Comparison of ENCODE assay signal across 10 mouse cellular contexts in genomic region chr2:34982096-34982724, GRCm38 (mm10). TPM values are rescaled to one million over a fixed set of nuclear protein-coding genes. Genes with fewer than 3 reads are reported as not detected.
A peak's percentile ranks its signal among the peaks of the same experiment; 100 is the strongest.
DNase-seq lines count a peak whose midpoint lies in the region; ATAC-seq and TF ChIP-seq lines count a peak whose summit lies in the region.
"Had no signal": no experiment of that assay in that cellular context is flagged by ENCODE, and none has a peak within 500 bp of the region (broad histone marks: within the 10 kb centered on the region; RNA-seq: fewer than 3 reads in every experiment).

No protein-coding gene starts in this region.

- ATAC-seq in stomach, embryonic 15.5 days (ENCODE audit: insufficient read depth, low FRiP score, low read depth): no peak
- ATAC-seq in stomach, postnatal 0 days (ENCODE audit: low FRiP score, low TSS enrichment): no peak; the same call in 1 of the 2 replicates
- peak; percentile 53 for ATAC-seq in inflammation-experienced regulatory T-cells, adult 6 months
- no peak for ATAC-seq in stomach, embryonic 16.5 days (ENCODE audit: insufficient read depth, low FRiP score)

- H3K9me3 ChIP-seq in stomach, embryonic 15.5 days: no peaks in the 10 kb centered on the region
- H3K9me3 ChIP-seq in stomach, postnatal 0 days (ENCODE audit: control insufficient read depth, low read length): no peaks in the 10 kb centered on the region
- no peaks in the 10 kb centered on the region for H3K9me3 ChIP-seq in stomach, embryonic 16.5 days (replicated peaks; ENCODE audit: control insufficient read depth, low read length)
- H3K9me3 ChIP-seq: G1E had no signal

- no peak overlapping the region for H3K4me2 ChIP-seq in stomach, embryonic 15.5 days
- H3K4me2 ChIP-seq in stomach, postnatal 0 days (replicated peaks; ENCODE audit: low read depth): no peak overlapping the region
- no peak overlapping the region for H3K4me2 ChIP-seq in stomach, embryonic 16.5 days (ENCODE audit: low read depth, low read length)

- peak; percentile 37 to 68 for DNase-seq in frontal cortex, postnatal 36 days (ENCODE audit: low spot score in 2 of 2)
- no peak for DNase-seq in frontal cortex, postnatal 25 days (ENCODE audit: low spot score in 2 of 2)
- no peak for DNase-seq in stomach, postnatal 0 days (ENCODE audit: low spot score)
- no peak for DNase-seq in ovary, postnatal 14 days (ENCODE audit: low spot score)
- DNase-seq in MN1 (ENCODE audit: low spot score): no peak
- DNase-seq: cerebellum, adult 11-12 months had no signal

- WGBS in stomach, embryonic 15.5 days: 70% methylated on average over 14 of the region's 14 CpGs
- WGBS in stomach, postnatal 0 days: 63% methylated on average over 14 of the region's 14 CpGs
- WGBS in stomach, embryonic 16.5 days: 71% methylated on average over 14 of the region's 14 CpGs

- no peaks in the 10 kb centered on the region for H3K36me3 ChIP-seq in stomach, embryonic 15.5 days
- H3K36me3 ChIP-seq in stomach, postnatal 0 days (ENCODE audit: control insufficient read depth, insufficient read depth, low read length): no peaks in the 10 kb centered on the region
- no peaks in the 10 kb centered on the region for H3K36me3 ChIP-seq in stomach, embryonic 16.5 days (ENCODE audit: control insufficient read depth, insufficient read depth, low read length)
- H3K36me3 ChIP-seq: G1E had no signal

- TF ChIP-seq CTCF in stomach, postnatal 0 days (IDR thresholded peaks at IDR 0.05; ENCODE audit: low read depth): no peak

- H3K4me3 ChIP-seq in stomach, embryonic 15.5 days (replicated peaks): no peak overlapping the region
- H3K4me3 ChIP-seq in stomach, postnatal 0 days (ENCODE audit: low read depth, low read length): no peak overlapping the region
- no peak overlapping the region for H3K4me3 ChIP-seq in stomach, embryonic 16.5 days (replicated peaks; ENCODE audit: low read length)

- peaks cover 4% of the 10 kb centered on the region; the same call in 1 of the 2 replicates for H3K4me1 ChIP-seq in stomach, embryonic 15.5 days
- H3K4me1 ChIP-seq in stomach, postnatal 0 days (replicated peaks; ENCODE audit: control insufficient read depth, insufficient read depth): no peaks in the 10 kb centered on the region
- peaks cover 4% of the 10 kb centered on the region; the same call in 1 of the 2 replicates for H3K4me1 ChIP-seq in stomach, embryonic 16.5 days (ENCODE audit: control insufficient read depth, insufficient read depth, low read length)

- H3K27ac ChIP-seq in stomach, embryonic 15.5 days: peak overlapping the region; percentile 28
- H3K27ac ChIP-seq in stomach, postnatal 0 days (replicated peaks): no peak overlapping the region
- 0 out of 2 replicates have a peak overlapping the region, but pooled peaks have one; percentile 33 for H3K27ac ChIP-seq in stomach, embryonic 16.5 days (ENCODE audit: low read length)

- no peak for TF ChIP-seq EP300 in stomach, postnatal 0 days (optimal IDR thresholded peaks at IDR 0.05)

- no peaks in the 10 kb centered on the region for H3K27me3 ChIP-seq in stomach, embryonic 15.5 days (replicated peaks)
- H3K27me3 ChIP-seq in stomach, postnatal 0 days (ENCODE audit: control insufficient read depth, insufficient read depth, low read length): no peaks in the 10 kb centered on the region
- no peaks in the 10 kb centered on the region for H3K27me3 ChIP-seq in stomach, embryonic 16.5 days (ENCODE audit: control insufficient read depth, insufficient read depth, low read length)

- no peak overlapping the region for H3K9ac ChIP-seq in stomach, embryonic 15.5 days
- H3K9ac ChIP-seq in stomach, postnatal 0 days (ENCODE audit: low read length): no peak overlapping the region
- no peak overlapping the region for H3K9ac ChIP-seq in stomach, embryonic 16.5 days (ENCODE audit: low read length)

RNA-seq across cellular contexts. Expression of gene Traf1, which starts 20.6 kb away (rescaled TPM):
- polyA plus RNA-seq in stomach, embryonic 15.5 days (2015; fragmentation: Nextera tagmentation; extraction: Ambion mirVana): 3.2 and 4.3 TPM in 2 replicates
- 1.7 and 2.2 TPM in 2 replicates for polyA plus RNA-seq in stomach, postnatal 0 days (2015; fragmentation: Nextera tagmentation; extraction: Ambion mirVana)
- polyA plus RNA-seq in inflammation-experienced regulatory T-cells, adult 6 months (2017; shearing (Covaris generic)): 100 to 1,000 TPM; 240 to 310 (median 304) TPM
- polyA plus RNA-seq in stomach, embryonic 16.5 days (2015; fragmentation: Nextera tagmentation; extraction: Ambion mirVana): 3.8 and 6.2 TPM in 2 replicates
- polyA plus RNA-seq: G1E had no signal

Comparison
In these comparisons a context has a peak if more than half of its experiments do, and no peak if none do; other contexts are left out.
1. DNase-seq: peak in frontal cortex, postnatal 36 days (2 of 2); none in frontal cortex, postnatal 25 days (0 of 2), stomach, postnatal 0 days (single experiment), ovary, postnatal 14 days (single experiment) and MN1 (single experiment).
2. RNA of gene Traf1, which starts 20.6 kb away (polyA plus RNA-seq): 240 to 310 TPM in inflammation-experienced regulatory T-cells, adult 6 months; 3.8 to 6.2 TPM in stomach, embryonic 16.5 days, 3.2 to 4.3 TPM in stomach, embryonic 15.5 days and 1.7 to 2.2 TPM in stomach, postnatal 0 days; every median in the first group is over 10 times any median in the second.